Mouse (Mus musculus) yolk sac, embryonic 10.5 days (tissue): ENCODE measurements around the gene Lyg2.

Experiments
- DNase-seq: peaks from one replicate; pipeline ENCODE4 v3.0.0-alpha.2; 2017; ENCODE audit warnings: low spot score

Lyg2 gene

GRCm38 (mm10) chr1:37877736-37878460 lies 38.4 kb downstream of the Lyg2 start:
- DNase-seq, result no peak

- DNase-seq, result no peak
These were observed 43.1 kb downstream of the Lyg2 start for GRCm38 (mm10) chr1:37873157-37873556.

GRCm38 (mm10) chr1:37872131-37873067 lies 43.9 kb downstream of the Lyg2 start:
- peak; percentile 90 for DNase-seq

GRCm38 (mm10) chr1:37871704-37872103 lies 44.6 kb downstream of the Lyg2 start, which contains the start of gene Lipt1:
Lipt1 (plus strand) TSS chr1:37871738.
- DNase-seq, result no peak

GRCm38 (mm10) chr1:37869362-37869761 lies 46.9 kb downstream of the Lyg2 start:
- DNase-seq, result no peak

- DNase-seq, result no peak
These were observed 47.7 kb downstream of the Lyg2 start for GRCm38 (mm10) chr1:37868640-37869039.

GRCm38 (mm10) chr1:37867684-37868322 lies 48.5 kb downstream of the Lyg2 start:
- no peak for DNase-seq

- DNase-seq, result no peak
These were observed 49.2 kb downstream of the Lyg2 start for GRCm38 (mm10) chr1:37867056-37867455.

- DNase-seq, result no peak
These were observed 50.0 kb downstream of the Lyg2 start, which contains the start of gene Tsga10 for GRCm38 (mm10) chr1:37866286-37866685. Tsga10 (minus strand) TSS chr1:37866429.

GRCm38 (mm10) chr1:37865401-37866215 lies 50.7 kb downstream of the Lyg2 start:
- no peak for DNase-seq

GRCm38 (mm10) chr1:37864511-37865400 lies 51.5 kb downstream of the Lyg2 start:
- DNase-seq, result peak; percentile 99
